Mouse (Mus musculus) mouse embryonic stem cell (cell line): ENCODE results near the gene Dnajc14.

Experiments
- in situ Hi-C, 2 experiments: fragments of 300-500 bp; cut with MboI; formaldehyde crosslinking; loops; 1 replicate in 1 of 2; 3 replicates in 1 of 2; pipeline ENCODE4 v1.14.3; 2019 to 2020; ENCODE audit warnings: low sequenced_read_pairs in 2 of 2, low pct_unique_long_range_greater_than_20kb in 1 of 2, mixed read lengths in 1 of 2; ENCODE audit not compliant: unreplicated experiment in 1 of 2

The Dnajc14 gene

DNA sequence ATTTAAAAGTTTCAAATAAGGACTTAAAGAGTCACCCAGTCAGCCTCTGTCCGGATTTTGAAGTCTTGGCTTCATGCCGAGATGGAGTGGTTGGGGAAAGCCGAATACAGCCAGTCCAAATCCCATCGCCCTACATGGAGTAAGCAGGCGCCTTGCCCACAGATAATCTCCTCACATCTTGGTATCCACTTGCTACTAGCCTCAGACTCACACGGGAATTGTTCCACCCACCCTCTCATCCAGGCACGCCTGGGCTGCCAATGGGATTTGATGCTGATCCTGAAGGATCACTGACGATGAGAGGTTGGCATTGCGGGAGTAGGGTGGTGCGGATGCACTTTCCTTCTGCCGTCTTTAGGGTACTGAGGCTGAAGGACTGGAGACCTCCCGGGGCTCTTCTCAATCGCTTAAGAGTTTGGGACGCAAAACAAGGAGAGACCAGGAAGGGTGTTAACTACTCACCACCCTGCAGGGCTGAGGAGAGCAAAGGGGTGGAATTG is at the start of gene Dnajc14:
TSS of gene Dnajc14 (plus strand) at position 292 of the 500 bp plus-strand sequence.
- in situ Hi-C loops, result no loop called here

DNA sequence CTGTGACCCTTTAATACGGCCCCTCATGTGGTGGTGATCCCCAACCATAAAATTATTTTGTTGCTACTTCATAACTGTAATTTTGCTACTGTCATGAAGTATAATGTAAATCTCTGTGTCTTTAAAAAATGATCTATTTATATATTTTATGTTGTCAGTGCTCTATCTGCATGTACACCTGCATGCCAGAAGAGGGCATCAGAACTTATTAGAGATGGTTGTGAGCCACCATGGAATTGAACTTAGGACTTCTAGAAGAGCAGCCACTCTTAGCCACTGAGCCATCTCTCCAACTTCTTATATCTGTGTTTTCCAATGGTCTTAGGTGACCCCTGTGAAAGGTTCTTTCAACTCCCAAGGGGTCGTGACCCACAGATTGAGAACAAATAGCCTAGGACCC is 31.0 kb upstream of the Dnajc14 start:
- in situ Hi-C loops, result no loop called here

DNA sequence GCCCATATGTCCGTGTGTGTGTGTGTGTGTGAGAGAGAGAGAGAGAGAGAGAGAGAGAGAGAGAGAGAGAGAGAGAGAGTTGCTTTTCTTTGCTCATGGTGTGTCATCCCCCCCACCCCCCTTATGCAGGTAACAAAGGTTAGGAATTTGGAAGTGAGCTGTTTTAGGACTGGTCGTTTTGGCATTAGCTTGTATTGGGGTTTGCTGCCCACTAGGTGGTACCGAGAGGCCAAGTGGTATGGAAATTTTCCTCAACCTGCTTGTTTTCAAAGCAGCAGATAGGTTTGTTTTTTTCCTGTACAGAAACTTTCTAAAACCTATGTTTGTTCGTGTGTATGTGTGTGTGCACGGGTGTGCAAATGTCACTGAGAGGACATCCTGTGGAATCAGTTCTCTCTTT is 30.2 kb upstream of the Dnajc14 start:
- in situ Hi-C loops, result no loop called here

DNA sequence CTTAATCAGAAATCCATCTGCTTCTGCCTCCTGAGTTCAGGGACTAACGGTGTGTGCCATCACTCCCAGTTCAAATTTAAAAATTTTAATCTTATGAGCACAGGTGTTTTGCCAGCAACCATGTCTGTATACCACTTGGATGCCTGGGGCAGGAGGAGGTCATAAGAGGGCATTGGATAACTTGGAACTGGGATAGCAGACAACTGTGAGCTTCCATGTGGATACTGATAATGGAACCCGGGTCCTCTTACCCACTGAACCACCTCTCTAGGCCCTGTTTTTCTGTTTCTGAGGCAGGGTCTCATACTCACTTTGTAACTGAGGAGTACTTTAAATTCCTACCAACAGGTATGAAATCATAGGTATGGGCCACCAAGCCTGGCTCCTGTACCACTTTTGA is 25.4 kb upstream of the Dnajc14 start:
- in situ Hi-C loops, result no loop called here

- in situ Hi-C loops, result no loop called here
These were observed 24.7 kb upstream of the Dnajc14 start for GRCm38 (mm10) chr10:128779011-128779795.

- in situ Hi-C loops, result no loop called here
These were observed 23.7 kb upstream of the Dnajc14 start for GRCm38 (mm10) chr10:128780200-128780599.

DNA sequence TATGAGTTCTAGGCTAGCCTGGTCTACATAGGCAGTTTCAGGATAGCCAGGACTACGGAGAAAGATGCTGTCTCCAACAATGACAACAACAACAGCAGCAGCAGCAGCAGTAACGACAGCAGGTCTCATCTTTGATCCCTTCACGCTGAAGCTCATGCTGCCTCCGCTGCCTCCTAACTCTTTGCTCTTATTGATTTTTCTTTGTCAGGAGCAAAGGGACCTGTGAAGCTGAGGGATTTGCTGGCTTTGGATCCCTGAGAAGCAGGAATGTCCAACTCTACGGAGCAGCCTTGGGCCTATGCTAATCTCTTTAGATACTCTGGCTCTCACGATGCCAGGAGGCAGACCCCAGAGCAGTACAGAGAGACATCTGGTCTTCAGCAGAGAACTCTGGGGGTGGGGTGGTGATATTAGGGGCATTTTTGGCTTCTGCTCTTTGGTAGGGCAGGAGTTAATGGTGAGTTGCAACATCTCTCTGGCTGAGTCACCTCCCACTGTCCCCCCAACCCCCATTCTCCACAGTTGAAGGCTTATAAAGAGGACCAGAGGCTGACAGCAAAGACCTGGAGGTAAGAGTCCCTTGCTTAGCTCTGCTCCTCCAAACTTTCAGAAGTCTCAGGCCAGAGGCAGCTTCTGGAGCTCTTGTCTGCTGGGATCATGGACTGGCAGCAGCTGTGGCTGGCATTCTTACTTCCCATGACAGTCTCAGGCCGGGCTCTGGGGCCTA is 13.3 kb upstream of the Dnajc14 start, which contains the start of gene Mmp19:
TSS of gene Mmp19 (plus strand) at position 513 of the 727 bp plus-strand sequence.
- in situ Hi-C loops, result no loop called here

GRCm38 (mm10) chr10:128792041-128792440 is 11.8 kb upstream of the Dnajc14 start:
- in situ Hi-C loops, result no loop called here

GRCm38 (mm10) chr10:128793258-128793657 is 10.6 kb upstream of the Dnajc14 start:
- in situ Hi-C loops, result no loop called here

DNA sequence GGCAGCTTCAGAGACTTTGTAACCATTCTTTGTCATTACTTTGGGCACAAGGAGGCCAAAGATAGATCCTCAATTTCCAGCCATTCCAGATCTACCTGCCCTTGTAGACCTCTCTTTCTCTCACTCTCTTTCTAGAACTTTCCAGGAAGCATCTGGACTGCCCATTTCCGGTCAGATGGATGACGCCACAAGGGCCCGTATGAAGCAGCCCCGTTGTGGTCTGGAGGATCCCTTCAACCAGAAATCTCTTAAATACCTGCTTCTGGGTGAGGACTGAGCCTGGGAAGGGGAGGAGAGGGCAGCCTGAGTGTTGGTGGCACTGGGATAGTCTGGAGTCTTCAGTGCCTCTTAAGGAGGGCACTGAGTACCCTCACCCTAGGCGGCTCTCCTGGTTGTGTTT is 9.5 kb upstream of the Dnajc14 start:
- in situ Hi-C loops, result no loop called here

- in situ Hi-C loops, result no loop called here
These were observed 8.3 kb upstream of the Dnajc14 start for GRCm38 (mm10) chr10:128795581-128795980.

DNA sequence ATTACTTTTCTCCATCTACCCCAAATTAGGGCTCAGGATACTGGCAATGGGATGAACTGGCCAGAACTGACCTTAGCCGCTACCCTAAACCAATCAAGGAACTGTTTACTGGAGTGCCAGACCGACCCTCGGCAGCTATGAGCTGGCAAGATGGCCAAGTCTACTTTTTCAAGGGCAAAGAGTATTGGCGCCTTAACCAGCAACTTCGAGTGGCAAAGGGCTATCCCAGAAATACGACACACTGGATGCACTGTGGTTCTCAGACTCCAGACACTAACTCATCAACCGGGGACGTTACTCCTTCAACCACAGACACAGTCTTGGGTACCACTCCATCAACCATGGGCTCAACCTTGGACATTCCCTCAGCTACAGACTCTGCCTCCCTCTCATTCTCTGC is 5.2 kb upstream of the Dnajc14 start:
- in situ Hi-C loops, result no loop called here

DNA sequence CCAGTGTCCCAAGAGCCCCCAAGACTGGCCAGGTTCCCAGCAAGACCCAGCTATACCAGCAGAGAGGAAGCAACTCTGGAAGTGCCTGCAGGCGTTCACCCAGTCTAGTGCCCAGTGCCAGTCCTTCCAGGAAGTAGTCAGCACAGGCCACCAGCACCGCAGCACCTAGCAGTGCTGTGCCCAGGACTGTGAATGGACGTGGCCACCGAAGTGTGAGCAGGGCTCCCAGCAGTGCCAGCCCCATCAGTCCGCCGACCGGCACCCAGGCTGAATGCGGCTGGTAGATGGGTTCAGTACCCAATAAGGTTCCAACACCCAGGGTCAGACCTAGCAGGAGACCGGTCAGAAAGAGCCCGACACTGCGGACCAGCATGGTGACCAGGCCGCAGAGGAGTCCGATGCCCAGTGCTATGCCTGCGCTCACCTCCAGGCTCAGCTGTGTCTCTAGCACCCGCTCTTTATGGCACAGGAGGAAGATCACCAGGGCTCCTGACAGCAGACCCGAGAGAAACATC is 1.8 kb upstream of the Dnajc14 start:
- in situ Hi-C loops, result no loop called here

DNA sequence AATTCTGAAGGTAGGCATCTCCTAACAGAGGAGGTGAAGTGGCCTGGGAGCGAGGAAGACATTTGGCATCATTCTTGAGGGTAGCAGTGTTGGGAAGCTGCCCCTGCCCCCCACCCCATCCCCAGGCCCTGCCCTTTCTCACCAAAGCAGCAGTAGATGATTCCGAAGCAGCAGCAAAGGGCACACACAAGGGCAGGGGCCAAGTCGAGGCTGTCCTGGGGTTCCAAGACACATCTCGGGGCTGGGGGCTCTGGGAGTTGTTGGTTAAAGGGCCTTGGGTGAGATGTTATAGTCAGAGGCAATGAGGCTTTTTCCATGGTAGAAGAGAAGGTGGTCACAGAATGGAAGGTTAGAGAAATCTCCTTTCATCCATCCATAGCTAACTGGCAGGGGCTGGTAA is 906 bp upstream of the Dnajc14 start:
- in situ Hi-C loops, result no loop called here

DNA sequence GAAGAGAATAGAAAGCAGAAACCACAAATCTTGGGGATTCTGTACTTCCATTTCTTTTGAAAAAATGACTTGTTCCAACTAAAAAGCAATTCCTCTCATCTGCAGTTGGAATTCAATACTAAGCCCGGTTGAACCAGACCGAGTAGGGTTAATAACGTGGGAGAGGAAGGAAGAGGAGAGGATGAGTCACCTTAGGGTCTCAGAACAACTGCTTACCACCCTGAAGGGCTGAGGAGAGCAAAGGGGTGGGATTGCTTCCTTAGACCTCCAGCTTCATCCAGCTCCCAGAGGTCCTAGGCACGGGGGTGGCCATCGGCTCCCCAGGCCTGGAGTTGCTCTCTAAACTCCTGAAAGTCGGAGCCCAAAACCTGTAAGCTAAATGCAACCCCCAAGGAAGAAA is 501 bp upstream of the Dnajc14 start:
- in situ Hi-C loops, result no loop called here

GRCm38 (mm10) chr10:128804271-128805091 is 619 bp downstream of the Dnajc14 start, which contains the start of gene Tmem198b:
Gene Tmem198b (minus strand): TSS chr10:128804370.
- in situ Hi-C loops, result no loop called here

GRCm38 (mm10) chr10:128805092-128806000 is 1.5 kb downstream of the Dnajc14 start:
- in situ Hi-C loops, result no loop called here

GRCm38 (mm10) chr10:128806086-128806485 is 2.2 kb downstream of the Dnajc14 start:
- in situ Hi-C loops, result no loop called here
